Mouse (Mus musculus) cerebellum, postnatal 36 days (tissue): Measurements from ENCODE around the gene Cyp2c40.
"Not testable (repeated sequence)": the region's sequence is repeated elsewhere in the genome, so short reads cannot be mapped to it uniquely, and the experiment has no call there.

Experiments
- DNase-seq, 2 experiments: peaks; one replicate each; pipeline ENCODE4 v3.0.0; 2021 to 2022; ENCODE audit warnings: mixed read lengths in 2 of 2

Cyp2c40 gene

DNA sequence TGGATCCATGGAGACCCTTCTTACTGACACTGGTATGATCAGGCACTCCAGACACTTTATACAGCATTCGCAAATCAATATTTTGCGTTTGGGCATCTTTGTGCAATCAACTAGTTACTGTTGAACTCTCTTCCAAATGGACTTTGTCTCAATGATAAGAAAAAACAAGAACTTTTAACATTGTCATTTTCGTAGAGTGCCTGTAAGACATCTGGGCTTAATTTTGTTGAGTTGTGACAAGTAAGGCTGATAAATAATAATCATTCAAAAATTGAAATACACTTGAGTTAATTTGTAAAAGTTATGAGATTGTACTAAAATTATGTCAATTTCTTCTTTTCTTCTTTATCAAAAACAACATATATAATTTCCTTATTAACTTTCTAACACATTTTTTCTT is at the start of gene Cyp2c40:
TSS of gene Cyp2c40 (minus strand) at position 101 of the 400 bp plus-strand sequence.
- DNase-seq: not testable (repeated sequence)

DNA sequence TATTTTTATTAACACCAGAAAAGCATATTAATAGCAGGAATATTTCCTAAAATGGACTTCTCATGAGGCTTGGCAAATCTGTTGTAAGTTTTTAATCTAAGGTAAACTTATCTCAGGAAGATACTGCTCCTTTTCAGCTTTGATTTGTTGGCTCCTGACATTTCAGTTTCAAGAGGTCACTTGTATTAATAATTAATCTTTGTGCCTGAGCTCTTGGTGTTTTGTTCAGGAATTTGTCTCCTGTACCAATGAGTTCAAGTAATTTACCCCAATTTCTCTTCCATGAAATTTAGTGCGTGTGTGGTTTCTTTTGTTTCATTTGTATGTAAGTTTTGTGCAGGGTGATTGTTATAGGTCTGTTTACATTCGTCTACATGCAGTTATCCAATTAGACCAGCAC is 8.3 kb upstream of the Cyp2c40 start:
- not testable (repeated sequence) for DNase-seq

DNA sequence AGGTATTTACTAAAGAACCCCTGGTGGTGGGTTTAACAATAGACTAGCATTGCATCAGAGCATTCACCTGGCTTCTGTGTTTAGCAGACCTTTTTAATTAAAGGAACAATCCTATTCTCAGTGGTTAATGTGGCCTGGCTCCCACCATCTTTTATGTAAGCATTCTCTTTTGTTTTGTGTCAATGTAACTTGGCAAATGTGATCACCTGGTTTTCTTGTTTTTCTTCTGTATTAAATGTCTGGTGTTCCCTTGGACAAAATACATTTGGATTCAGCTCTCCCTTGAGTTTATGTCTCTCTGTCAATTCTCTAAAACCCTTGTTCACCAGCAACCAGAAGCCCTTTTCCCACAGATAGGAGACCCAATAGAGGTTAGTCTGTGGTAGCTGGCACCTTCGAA is 3.8 kb upstream of the Cyp2c40 start:
- DNase-seq: not testable (repeated sequence)

DNA sequence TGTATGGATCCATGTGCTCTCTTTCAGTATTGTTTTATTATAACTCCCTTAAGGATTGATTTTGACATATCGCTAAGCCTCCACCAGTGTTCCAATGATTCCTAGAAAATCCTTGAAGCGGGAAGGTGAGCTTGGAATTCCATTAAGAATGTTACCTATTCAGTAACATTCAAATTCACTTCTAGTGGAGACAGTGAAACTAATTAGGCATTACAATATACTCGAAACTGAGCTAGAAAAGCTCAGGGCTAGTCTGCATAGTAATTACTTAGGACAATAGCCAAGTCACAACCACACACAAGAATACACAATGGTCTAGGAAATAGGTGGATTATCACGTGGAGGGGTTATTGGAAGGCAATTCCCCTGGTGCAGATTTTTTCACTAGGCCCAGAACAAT is 3.4 kb upstream of the Cyp2c40 start:
- DNase-seq: not testable (repeated sequence)

DNA sequence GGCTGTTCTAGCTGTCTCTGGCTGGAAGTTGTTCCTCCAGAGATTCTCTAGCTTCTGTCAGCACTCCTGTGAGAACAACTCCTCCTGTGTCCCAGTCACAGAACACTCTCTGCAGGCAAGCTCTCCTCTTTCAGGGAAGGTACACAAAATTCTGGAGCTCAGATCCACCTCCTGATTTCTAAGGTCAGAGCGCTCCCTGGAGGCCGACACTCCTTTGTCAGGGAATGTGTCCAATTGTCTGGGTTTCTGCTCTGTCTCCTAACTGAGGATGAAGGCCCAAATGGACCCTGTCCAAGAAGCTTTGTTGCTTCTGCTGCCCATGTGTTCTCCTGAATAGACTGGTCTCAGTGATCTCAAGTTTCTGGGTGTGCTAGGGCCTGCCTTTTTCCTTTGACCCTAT is 27.2 kb downstream of the Cyp2c40 start:
- DNase-seq: not testable (repeated sequence)

DNA sequence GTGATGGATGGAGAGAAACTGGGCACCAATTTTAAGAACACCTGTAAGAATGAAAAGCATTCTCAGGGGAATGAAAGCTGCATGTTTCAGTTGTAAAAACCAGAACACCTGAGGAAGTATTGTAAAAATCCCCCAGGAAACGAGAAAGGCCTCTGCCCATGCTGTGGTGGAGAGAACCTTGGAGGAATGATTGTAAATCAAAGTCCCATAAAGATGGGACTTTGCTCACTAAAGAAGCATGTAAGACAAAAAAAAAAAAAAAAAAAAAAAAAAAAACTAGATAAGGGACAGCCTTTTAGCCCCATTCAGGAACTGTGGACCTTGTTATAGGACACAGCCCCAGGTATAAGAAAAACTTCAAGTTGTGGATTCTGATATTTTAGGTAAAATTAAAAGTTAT is 67.3 kb downstream of the Cyp2c40 start:
- no peak for DNase-seq

DNA sequence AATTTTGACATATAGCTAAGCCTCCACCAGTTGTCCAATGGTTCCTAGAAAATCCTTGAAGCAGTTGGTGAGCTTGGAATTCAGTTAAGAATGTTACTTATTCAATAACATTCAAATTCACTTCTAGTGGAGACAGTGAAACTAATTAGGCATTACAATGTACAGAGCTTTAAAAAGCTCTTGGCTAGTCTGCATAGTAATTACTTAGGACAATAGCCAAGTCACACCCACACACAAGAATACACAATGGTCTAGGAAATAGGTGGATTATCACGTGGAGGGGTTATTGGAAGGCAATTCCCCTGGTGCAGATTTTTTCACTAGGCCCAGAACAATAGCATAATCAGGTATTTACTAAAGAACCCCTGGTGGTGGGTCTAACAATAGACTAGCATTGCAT is 68.3 kb downstream of the Cyp2c40 start:
- DNase-seq: not testable (repeated sequence)

DNA sequence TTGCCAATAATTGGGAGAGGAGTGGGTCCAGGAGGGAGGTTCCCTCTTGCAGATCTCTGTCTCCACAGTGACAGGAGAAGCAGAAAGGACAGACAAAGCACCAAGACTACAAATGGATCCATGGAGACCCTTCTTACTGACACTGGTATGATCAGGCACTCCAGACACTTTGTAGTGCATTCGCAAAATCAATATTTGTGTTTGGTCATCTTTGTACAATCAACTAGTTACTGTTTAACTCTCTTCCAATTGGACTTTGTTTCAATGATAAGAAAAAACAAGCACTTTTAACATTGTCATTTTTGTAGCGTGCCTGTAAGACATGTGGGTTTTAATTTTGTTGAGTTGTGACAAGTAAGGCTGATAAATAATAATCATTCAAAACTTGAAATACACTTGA is 71.7 kb downstream of the Cyp2c40 start, which contains the start of gene Cyp2c68:
TSS of gene Cyp2c68 (minus strand) at position 135 of the 400 bp plus-strand sequence.
- DNase-seq: no peak
